Mouse (Mus musculus): ENCODE data around the gene Ctcfl. TPM values are rescaled to one million over a fixed set of nuclear protein-coding genes. Genes with fewer than 3 reads are reported as not detected.

The Ctcfl gene
- total and polyA plus RNA-seq, 2 experiments from 2014 or later: 0.26 TPM; not detected in 1

GRCm38 (mm10) chr2:173064864-173065263 is 54.5 kb downstream of the Ctcfl start:
- H3K9ac ChIP-seq (replicated peaks; ENCODE audit: low read depth, low read length): no peak overlapping the region
- H3K4me1 ChIP-seq (ENCODE audit: control insufficient read depth, insufficient read depth): peaks cover 10% of the 10 kb centered on the region
- no peaks in the 10 kb centered on the region for H3K36me3 ChIP-seq (replicated peaks; ENCODE audit: control insufficient read depth, insufficient read depth, low read length)
- H3K4me2 ChIP-seq (ENCODE audit: low read depth, low read length): no peak overlapping the region
- 100% methylated on average over 2 of the region's 2 CpGs for WGBS
- no peaks in the 10 kb centered on the region for H3K9me3 ChIP-seq (replicated peaks; ENCODE audit: control insufficient read depth, low read length)
- DNase-seq (ENCODE audit: low spot score) (no peak), ATAC-seq (ENCODE audit: insufficient read depth, low read depth) (no peak)
- TF ChIP-seq EP300 (IDR thresholded peaks at IDR 0.05; ENCODE audit: low read depth) (no peak), CTCF (IDR thresholded peaks at IDR 0.05; ENCODE audit: low read depth) (no peak)
- H3K27ac ChIP-seq (ENCODE audit: low read depth): no peak overlapping the region
- H3K27me3 ChIP-seq (ENCODE audit: control insufficient read depth, insufficient read depth, low read length): no peaks in the 10 kb centered on the region
- no peak overlapping the region for H3K4me3 ChIP-seq (ENCODE audit: low read depth, low read length)

- 67% methylated on average over 1 of the region's 1 CpGs for whole genome bisulfite sequencing
- ATAC-seq (ENCODE audit: insufficient read depth, low read depth): no peak
- no peak for TF ChIP-seq CTCF (IDR thresholded peaks at IDR 0.05; ENCODE audit: low read depth)
- TF ChIP-seq EP300 (IDR thresholded peaks at IDR 0.05; ENCODE audit: low read depth): no peak
Observed at GRCm38 (mm10) chr2:173063219-173063618, 56.1 kb downstream of the Ctcfl start.

GRCm38 (mm10) chr2:173061443-173062351 is 57.6 kb downstream of the Ctcfl start:
- Histone ChIP-seq H3K27me3 (ENCODE audit: control insufficient read depth, insufficient read depth, low read length) (no peaks in the 10 kb centered on the region), H3K27ac (ENCODE audit: low read depth) (0 out of 2 replicates have a peak overlapping the region, but pooled peaks have one; percentile 8), H3K36me3 (replicated peaks; ENCODE audit: control insufficient read depth, insufficient read depth, low read length) (no peaks in the 10 kb centered on the region), H3K4me2 (ENCODE audit: low read depth, low read length) (no peak overlapping the region), H3K9me3 (replicated peaks; ENCODE audit: control insufficient read depth, low read length) (no peaks in the 10 kb centered on the region), H3K4me3 (ENCODE audit: low read depth, low read length) (no peak overlapping the region), H3K4me1 (ENCODE audit: control insufficient read depth, insufficient read depth) (peaks cover 30% of the 10 kb centered on the region), H3K9ac (replicated peaks; ENCODE audit: low read depth, low read length) (no peak overlapping the region)
- ATAC-seq (ENCODE audit: insufficient read depth, low read depth): no peak
- TF ChIP-seq CTCF (IDR thresholded peaks at IDR 0.05; ENCODE audit: low read depth): peak; percentile 36
- no peak for TF ChIP-seq EP300 (IDR thresholded peaks at IDR 0.05; ENCODE audit: low read depth)
- WGBS: 55% methylated on average over 15 of the region's 15 CpGs
- no peak for DNase-seq (ENCODE audit: low spot score)

More at GRCm38 (mm10) chr2:173063219-173063618, 56.1 kb downstream of the Ctcfl start:
- Histone ChIP-seq H3K4me2 (ENCODE audit: low read depth, low read length) (no peak overlapping the region), H3K9me3 (replicated peaks; ENCODE audit: control insufficient read depth, low read length) (no peaks in the 10 kb centered on the region), H3K36me3 (replicated peaks; ENCODE audit: control insufficient read depth, insufficient read depth, low read length) (no peaks in the 10 kb centered on the region), H3K4me3 (ENCODE audit: low read depth, low read length) (no peak overlapping the region), H3K4me1 (ENCODE audit: control insufficient read depth, insufficient read depth) (peaks cover 17% of the 10 kb centered on the region), H3K9ac (replicated peaks; ENCODE audit: low read depth, low read length) (no peak overlapping the region), H3K27me3 (ENCODE audit: control insufficient read depth, insufficient read depth, low read length) (no peaks in the 10 kb centered on the region), H3K27ac (ENCODE audit: low read depth) (no peak overlapping the region)
- no peak for DNase-seq (ENCODE audit: low spot score)

DNA sequence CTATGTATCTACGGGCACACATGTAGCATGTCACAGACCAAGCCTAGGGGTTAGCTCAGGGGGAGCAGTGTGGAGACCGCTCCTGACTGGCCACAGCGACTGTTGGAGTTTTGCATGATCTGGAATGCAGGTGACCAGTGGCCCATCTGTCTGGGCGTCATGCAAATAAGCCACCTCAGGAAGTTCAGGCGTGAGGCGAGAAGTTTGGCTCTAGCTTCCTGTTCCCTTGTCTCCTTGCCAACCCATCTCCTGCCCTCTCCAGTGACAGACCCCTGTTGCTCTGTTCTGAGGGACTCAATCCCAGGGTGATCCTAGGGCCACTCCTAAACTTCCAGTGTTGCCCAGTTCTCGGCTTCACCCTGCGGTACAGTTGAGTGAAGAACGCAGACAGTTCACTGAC is 58.9 kb downstream of the Ctcfl start:
- no peak for DNase-seq (ENCODE audit: low spot score)
- WGBS: 34% methylated on average over 9 of the region's 9 CpGs
- Histone ChIP-seq H3K27me3 (ENCODE audit: control insufficient read depth, insufficient read depth, low read length) (no peaks in the 10 kb centered on the region), H3K9ac (replicated peaks; ENCODE audit: low read depth, low read length) (no peak overlapping the region), H3K4me3 (ENCODE audit: low read depth, low read length) (no peak overlapping the region), H3K9me3 (replicated peaks; ENCODE audit: control insufficient read depth, low read length) (no peaks in the 10 kb centered on the region), H3K36me3 (replicated peaks; ENCODE audit: control insufficient read depth, insufficient read depth, low read length) (no peaks in the 10 kb centered on the region), H3K4me2 (ENCODE audit: low read depth, low read length) (no peak overlapping the region), H3K4me1 (ENCODE audit: control insufficient read depth, insufficient read depth) (peaks cover 30% of the 10 kb centered on the region), H3K27ac (ENCODE audit: low read depth) (peak overlapping the region; percentile 21)
- no peak for ATAC-seq (ENCODE audit: insufficient read depth, low read depth)
- no peak for TF ChIP-seq CTCF (IDR thresholded peaks at IDR 0.05; ENCODE audit: low read depth)
- no peak for TF ChIP-seq EP300 (IDR thresholded peaks at IDR 0.05; ENCODE audit: low read depth)

GRCm38 (mm10) chr2:173058263-173058662 is 61.1 kb downstream of the Ctcfl start:
- no peaks in the 10 kb centered on the region for H3K27me3 ChIP-seq (ENCODE audit: control insufficient read depth, insufficient read depth, low read length)
- H3K9ac ChIP-seq (replicated peaks; ENCODE audit: low read depth, low read length): 0 out of 2 replicates have a peak overlapping the region, but pooled peaks have one; percentile 35
- no peak for ATAC-seq (ENCODE audit: insufficient read depth, low read depth)
- H3K4me3 ChIP-seq (ENCODE audit: low read depth, low read length): no peak overlapping the region
- TF ChIP-seq EP300 (IDR thresholded peaks at IDR 0.05; ENCODE audit: low read depth) (no peak), CTCF (IDR thresholded peaks at IDR 0.05; ENCODE audit: low read depth) (no peak)
- peak overlapping the region; percentile 86 for H3K27ac ChIP-seq (ENCODE audit: low read depth)
- no peak for DNase-seq (ENCODE audit: low spot score)
- H3K9me3 ChIP-seq (replicated peaks; ENCODE audit: control insufficient read depth, low read length): no peaks in the 10 kb centered on the region
- peaks cover 33% of the 10 kb centered on the region for H3K4me1 ChIP-seq (ENCODE audit: control insufficient read depth, insufficient read depth)
- 28% methylated on average over 11 of the region's 11 CpGs for WGBS
- H3K4me2 ChIP-seq (ENCODE audit: low read depth, low read length): 0 out of 2 replicates have a peak overlapping the region, but pooled peaks have one; percentile 32
- no peaks in the 10 kb centered on the region for H3K36me3 ChIP-seq (replicated peaks; ENCODE audit: control insufficient read depth, insufficient read depth, low read length)
